Mouse (Mus musculus) A20 (cell line): ENCODE results near the gene Bcl2.

ENCODE experiments used
- DNase-seq: peaks from one replicate; pipeline ENCODE4 v3.0.0-alpha.2; 2011; ENCODE audit warnings: low read depth, low spot score

The Bcl2 gene

GRCm38 (mm10) chr1:106587866-106588470 lies 126.1 kb downstream of the Bcl2 start:
- no peak for DNase-seq

- no peak for DNase-seq
These were observed 127.3 kb downstream of the Bcl2 start for GRCm38 (mm10) chr1:106586761-106587160.

- no peak for DNase-seq
These were observed 128.7 kb downstream of the Bcl2 start for GRCm38 (mm10) chr1:106585349-106585748.

- no peak for DNase-seq
These were observed 129.2 kb downstream of the Bcl2 start for GRCm38 (mm10) chr1:106584824-106585223.

GRCm38 (mm10) chr1:106584273-106584672 lies 129.8 kb downstream of the Bcl2 start:
- no peak for DNase-seq

- DNase-seq: no peak
These were observed 130.5 kb downstream of the Bcl2 start for GRCm38 (mm10) chr1:106583245-106584241.

GRCm38 (mm10) chr1:106582810-106583209 lies 131.3 kb downstream of the Bcl2 start:
- no peak for DNase-seq

GRCm38 (mm10) chr1:106581812-106582211 lies 132.3 kb downstream of the Bcl2 start:
- no peak for DNase-seq

- DNase-seq: no peak
These were observed 134.3 kb downstream of the Bcl2 start for GRCm38 (mm10) chr1:106579768-106580167.

- no peak for DNase-seq
These were observed 141.6 kb downstream of the Bcl2 start for GRCm38 (mm10) chr1:106572506-106572905.

- DNase-seq: peak; percentile 83
These were observed 143.2 kb downstream of the Bcl2 start for GRCm38 (mm10) chr1:106570870-106571269.

GRCm38 (mm10) chr1:106570366-106570765 lies 143.7 kb downstream of the Bcl2 start:
- peak; percentile 52 for DNase-seq

GRCm38 (mm10) chr1:106569674-106570073 lies 144.4 kb downstream of the Bcl2 start:
- DNase-seq: peak; percentile 89

- peak; percentile 58 for DNase-seq
These were observed 145.2 kb downstream of the Bcl2 start for GRCm38 (mm10) chr1:106568868-106569267.

GRCm38 (mm10) chr1:106567506-106567905 lies 146.6 kb downstream of the Bcl2 start:
- peak; percentile 65 for DNase-seq

- DNase-seq: peak; percentile 21
These were observed 147.7 kb downstream of the Bcl2 start for GRCm38 (mm10) chr1:106566120-106567086.

- DNase-seq: no peak
These were observed 148.8 kb downstream of the Bcl2 start for GRCm38 (mm10) chr1:106565238-106565637.

GRCm38 (mm10) chr1:106564436-106564835 lies 149.6 kb downstream of the Bcl2 start:
- no peak for DNase-seq

GRCm38 (mm10) chr1:106562751-106563150 lies 151.3 kb downstream of the Bcl2 start:
- no peak for DNase-seq

GRCm38 (mm10) chr1:106561085-106561760 lies 152.9 kb downstream of the Bcl2 start:
- DNase-seq: no peak

GRCm38 (mm10) chr1:106560105-106560504 lies 154.0 kb downstream of the Bcl2 start:
- no peak for DNase-seq
